Mouse (Mus musculus): ENCODE measurements around the gene Grm4.

DNA sequence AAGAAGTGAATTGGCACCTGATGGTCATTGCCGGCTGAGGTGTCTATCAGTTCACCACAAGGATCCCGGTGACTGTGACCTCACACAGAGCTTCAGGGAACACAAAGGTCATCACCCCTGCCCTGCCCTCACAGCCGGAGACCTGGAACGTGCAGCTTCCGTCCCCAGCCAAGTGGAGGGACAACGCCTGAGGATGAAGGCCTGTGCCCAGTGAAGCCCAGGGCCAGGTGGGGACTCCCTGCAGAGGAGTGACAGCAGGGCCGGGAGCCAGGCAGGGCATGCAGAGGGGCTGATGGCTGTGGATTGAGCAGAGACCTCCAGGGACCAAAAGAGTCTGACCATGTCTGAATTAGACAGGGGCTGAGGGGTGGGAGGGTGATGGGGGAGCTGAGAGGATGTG, 1.9 kb upstream of the Grm4 start:
- no peak for TF ChIP-seq POLR2A (IDR thresholded peaks at IDR 0.05; ENCODE audit: low read depth, low read length)
- no peak for TF ChIP-seq MAX (IDR thresholded peaks at IDR 0.05; ENCODE audit: low read length)
- no peak for TF ChIP-seq ZMIZ1 (IDR thresholded peaks at IDR 0.05; ENCODE audit: low read depth, low read length)
- TF ChIP-seq NRF1 (IDR thresholded peaks at IDR 0.05; ENCODE audit: low read depth, low read length) = no peak
- no peak for TF ChIP-seq CTCF (conservative IDR thresholded peaks at IDR 0.05 in 1 of 2, IDR thresholded peaks at IDR 0.05 in 1 of 2; ENCODE audit: low read depth in 2 of 2, low read length in 2 of 2)

Measured in CH12.LX (cell line).